Mouse (Mus musculus) frontal cortex, adult (tissue): ENCODE measurements around the gene Heyl.

ENCODE experiments used
- ATAC-seq: cut with Nextera tagmentation; 2 replicates; pipeline ENCODE4 v1.9.2; 2017; ENCODE audit warnings: mild to moderate bottlenecking, moderate library complexity, mixed read lengths; ENCODE audit not compliant: low TSS enrichment

Gene Heyl

DNA sequence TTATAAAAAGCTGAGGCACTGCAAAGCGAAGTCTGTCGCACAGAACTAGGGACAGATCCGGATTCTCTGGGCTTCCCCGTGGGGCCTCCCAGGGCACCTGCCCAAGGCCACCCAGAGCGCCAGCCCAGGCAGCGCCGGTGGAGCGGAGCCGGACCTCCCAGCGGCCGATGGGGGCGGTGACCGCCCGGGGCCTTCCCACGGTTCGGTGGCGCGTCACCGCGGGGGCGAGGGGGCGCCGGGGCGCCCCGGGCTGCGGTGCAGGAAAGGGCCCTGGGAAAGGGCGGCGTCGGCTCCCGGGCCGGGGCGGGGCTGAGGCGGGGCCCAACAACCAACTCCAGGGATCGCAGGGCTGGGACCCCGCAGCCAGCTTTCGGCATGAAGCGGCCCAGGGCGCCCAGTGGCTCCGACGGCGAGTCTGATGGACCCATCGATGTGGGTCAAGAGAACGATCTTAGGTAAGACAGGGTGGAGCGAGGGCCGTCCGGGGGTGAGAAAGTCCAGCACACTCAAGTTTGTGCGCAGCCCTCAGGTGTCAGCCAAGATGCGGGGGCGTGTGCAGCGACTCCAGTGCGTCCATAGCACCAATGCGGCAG is at the start of gene Heyl:
TSS of gene Heyl (plus strand) at position 65 of the 593 bp plus-strand sequence.
- ATAC-seq: no peak

DNA sequence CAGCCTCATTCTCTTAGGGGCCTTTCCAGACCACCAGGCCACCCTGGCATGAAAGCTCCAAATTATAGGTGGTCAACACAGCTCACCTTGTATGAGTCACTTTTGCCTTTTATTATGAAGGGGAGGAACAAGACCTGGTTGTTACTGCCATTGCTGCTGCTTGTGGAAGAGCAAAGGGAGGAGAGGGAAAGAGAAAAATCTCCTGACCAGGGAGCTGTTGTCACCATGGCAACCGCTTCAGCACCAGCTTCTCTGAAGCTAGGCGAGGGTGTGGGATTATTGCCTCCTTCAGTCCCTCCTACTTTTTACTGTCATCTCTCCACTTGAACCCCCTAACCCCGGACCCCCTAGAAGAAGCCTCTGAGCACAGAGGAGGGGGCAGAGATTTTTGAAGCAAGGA is 48.5 kb upstream of the Heyl start:
- ATAC-seq: peak; percentile 42; the same call in 1 of the 2 replicates

DNA sequence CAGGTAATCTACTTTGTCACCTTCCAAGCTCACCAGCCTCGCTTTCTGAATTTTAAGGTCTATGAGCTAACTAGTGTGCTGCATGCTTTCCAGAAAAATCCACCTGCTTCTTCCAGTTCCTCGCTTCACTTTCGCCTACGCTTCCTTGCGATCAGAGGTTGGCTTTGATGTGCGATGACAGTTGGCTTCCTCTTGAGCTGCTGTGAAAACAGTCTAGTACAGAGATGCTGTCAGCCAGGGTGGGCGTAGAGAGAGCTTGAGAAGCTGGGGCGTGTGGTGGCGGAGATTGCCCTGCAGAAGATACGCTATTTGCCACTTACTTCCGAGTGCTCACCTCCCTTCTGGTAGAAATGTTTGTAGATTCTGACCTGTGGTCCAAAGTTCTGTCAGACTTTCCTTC is 41.0 kb upstream of the Heyl start:
- ATAC-seq: peak; percentile 83

GRCm38 (mm10) chr4:123193791-123194190 is 39.6 kb upstream of the Heyl start:
- ATAC-seq: peak; percentile 48

GRCm38 (mm10) chr4:123196695-123197094 is 36.7 kb upstream of the Heyl start:
- ATAC-seq: no peak

DNA sequence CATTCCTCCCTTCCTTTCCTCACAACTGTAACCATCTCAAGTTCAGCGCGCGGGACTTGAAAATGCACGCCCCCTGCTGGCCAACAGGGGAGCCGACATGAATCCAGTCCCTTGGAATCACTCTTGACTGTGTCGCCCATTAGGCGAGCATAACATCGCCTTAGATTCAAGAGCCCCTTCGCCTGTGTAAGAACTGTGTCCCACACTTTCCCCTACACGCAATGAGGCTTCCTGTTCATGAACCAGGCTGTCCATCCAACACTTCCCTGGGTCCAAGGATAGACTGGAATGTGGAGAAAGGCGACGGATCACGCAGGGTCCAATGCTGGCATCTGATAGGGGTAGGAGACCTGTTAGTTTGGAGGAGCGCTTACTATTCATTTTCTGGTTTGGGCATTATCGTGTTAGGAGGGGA is 32.6 kb upstream of the Heyl start:
- peak; percentile 75 for ATAC-seq

GRCm38 (mm10) chr4:123201186-123202093 is 31.9 kb upstream of the Heyl start, which contains the start of gene Nt5c1a:
Nt5c1a (plus strand) TSS chr4:123201504.
- ATAC-seq: peak; percentile 76

- ATAC-seq: no peak
These were observed 31.3 kb upstream of the Heyl start for GRCm38 (mm10) chr4:123202094-123202420.

DNA sequence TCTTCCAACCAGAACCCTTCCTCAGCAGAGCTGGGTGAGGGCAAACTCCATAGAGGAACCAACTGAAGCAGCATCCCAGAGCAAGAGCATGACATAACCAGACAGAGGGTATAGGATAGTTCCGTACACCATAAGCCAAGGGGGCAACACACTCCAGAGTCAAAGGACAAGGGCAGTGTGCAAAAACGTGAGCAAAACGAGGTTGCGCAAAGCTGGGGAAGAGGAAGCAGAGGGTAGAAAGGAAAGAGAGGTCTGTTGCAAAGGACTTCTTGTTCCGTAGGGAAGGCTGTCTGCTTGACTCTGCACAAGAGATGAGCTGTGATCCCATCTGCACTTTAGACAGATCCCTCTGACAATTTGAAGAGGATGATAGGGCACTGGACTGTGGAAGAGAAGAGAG is 26.0 kb upstream of the Heyl start:
- ATAC-seq: no peak

- no peak for ATAC-seq
These were observed 22.4 kb upstream of the Heyl start for GRCm38 (mm10) chr4:123210996-123211395.

DNA sequence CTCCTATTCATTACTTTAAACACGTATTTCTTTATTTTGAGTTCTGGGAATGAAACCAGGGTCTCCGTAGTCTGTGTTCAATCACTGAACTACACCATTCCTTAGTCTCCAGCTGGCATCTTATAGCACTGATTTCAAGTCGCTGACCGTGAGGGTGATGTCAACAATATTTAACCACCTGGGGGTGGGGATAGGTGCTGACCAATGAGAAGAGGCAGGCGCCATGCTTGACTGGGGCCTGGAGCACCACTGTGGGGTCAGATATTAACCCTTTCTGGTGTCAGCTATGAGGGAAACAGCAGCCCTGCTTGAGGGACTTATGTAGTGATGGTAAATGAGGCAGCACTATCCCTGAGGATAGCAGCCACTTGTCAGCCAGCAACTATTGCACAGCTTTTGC is 21.9 kb upstream of the Heyl start:
- no peak for ATAC-seq

DNA sequence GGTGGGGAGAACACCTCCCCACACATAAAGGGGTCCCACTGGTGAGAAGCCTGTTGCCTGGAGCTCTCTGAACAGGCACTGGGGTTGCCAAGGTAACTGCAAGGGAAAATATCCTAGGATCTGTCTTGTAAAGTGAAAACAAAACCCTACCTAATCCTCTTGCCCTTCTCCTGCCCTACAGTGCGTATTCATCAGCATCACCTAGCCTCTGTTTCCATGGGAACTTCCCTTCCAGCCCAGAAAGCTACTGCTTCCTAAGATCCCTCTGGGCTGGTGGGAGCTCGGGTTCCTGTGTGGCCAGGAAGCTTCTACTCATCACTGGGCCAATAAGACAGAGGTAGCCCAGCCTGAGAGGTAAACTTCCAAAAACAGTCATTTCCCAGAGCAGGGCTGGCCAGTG is 21.0 kb upstream of the Heyl start:
- ATAC-seq: no peak

- no peak for ATAC-seq
These were observed 19.4 kb upstream of the Heyl start for GRCm38 (mm10) chr4:123213975-123214374.

GRCm38 (mm10) chr4:123215367-123215766 is 18.0 kb upstream of the Heyl start:
- ATAC-seq: no peak

GRCm38 (mm10) chr4:123216782-123217181 is 16.6 kb upstream of the Heyl start:
- ATAC-seq: 0 out of 2 replicates have a peak, but pooled peaks have one; percentile 35

- ATAC-seq: peak; percentile 81
These were observed 13.5 kb upstream of the Heyl start for GRCm38 (mm10) chr4:123219720-123220357.

DNA sequence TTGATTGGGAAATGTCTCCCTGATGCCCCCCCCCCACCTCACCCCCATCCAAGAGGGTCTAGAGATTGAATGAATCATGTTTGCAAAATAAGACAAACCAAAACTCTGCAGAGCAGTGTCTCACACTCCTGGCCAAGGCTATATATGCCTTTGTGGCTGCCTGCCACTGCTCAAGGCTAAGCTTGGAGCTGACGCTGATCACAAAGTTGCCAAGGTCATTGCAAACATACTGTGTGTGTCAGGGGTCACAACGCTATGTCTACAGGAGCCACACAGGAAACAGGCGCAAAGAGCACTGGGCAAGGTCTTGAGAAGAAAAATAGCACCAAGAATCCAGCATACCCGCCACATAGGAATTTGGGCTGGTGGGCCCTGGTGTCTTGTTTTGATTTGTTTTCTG is 12.7 kb upstream of the Heyl start:
- no peak for ATAC-seq

- no peak for ATAC-seq
These were observed 10.0 kb upstream of the Heyl start for GRCm38 (mm10) chr4:123223309-123223708.

DNA sequence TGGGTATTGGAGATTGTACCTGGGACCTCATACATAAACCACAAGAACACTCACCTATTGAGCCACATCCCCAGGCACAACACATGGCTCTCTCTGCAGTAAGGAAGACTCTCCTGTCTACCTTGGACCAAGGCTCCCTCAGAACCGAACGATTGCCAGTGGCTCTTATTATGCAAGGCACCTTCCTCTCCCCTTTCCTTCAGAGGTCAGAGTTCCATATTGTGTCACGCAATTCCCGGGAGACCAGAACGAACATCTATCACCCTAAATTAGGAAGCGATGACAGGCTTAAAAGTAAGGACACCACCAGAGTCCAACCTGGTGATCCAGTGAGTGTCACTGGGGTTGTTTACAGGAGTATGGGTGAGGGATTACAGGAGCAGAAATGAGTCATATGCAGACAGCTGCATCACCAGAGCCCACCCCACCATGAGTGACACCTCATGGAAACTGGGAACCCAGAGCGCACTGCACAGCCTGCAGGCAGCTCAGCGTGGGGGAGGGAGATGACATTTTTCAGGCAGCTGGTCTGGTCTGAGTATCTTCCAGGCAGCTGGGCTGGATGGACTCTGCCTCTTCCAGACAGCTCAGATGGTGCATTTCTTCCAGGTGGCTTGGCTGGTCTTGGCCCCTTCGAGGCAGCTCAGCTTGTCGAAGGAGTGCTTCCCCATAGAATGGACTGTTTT is 7.5 kb upstream of the Heyl start:
- ATAC-seq: no peak; the same call in 1 of the 2 replicates

- ATAC-seq: no peak
These were observed 5.6 kb upstream of the Heyl start for GRCm38 (mm10) chr4:123227707-123228106.

DNA sequence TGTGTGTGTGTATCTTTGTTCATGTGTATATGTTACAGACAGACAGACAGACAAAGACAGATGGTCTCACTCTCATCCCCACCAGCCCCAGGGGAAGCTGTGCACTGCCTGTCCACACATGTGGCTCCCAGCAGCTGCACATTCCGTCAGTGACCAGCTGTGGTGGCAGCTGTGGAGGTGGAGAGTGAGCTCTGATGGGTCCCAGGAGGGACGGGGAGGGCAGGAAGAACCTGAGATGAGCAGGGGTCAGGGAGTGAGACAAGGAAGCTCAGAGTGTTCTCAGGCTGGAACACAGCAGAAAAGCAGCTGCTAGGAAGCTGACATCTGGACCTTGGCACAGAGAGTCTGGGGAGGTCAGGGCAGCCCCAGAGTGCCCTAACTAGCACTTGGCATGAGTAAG is 5.1 kb upstream of the Heyl start:
- ATAC-seq: no peak

- ATAC-seq: no peak
These were observed 4.2 kb upstream of the Heyl start for GRCm38 (mm10) chr4:123229166-123229565.
